Mouse (Mus musculus): ENCODE measurements around the gene Tmem52. TPM values are rescaled to one million over a fixed set of nuclear protein-coding genes. Genes with fewer than 3 reads are reported as not detected.
"Not testable (repeated sequence)": the region's sequence is repeated elsewhere in the genome, so short reads cannot be mapped to it uniquely, and the experiment has no call there.

The Tmem52 gene
- polyA plus RNA-seq, 1 experiment from 2014 or later = 0.14 TPM

- 88% methylated on average over 6 of the region's 6 CpGs for WGBS
- no peaks in the 10 kb centered on the region for H3K36me3 ChIP-seq
- DNase-seq (ENCODE audit: low spot score) = no peak
Observed at GRCm38 (mm10) chr4:155463611-155464010, 5.3 kb upstream of the Tmem52 start.

GRCm38 (mm10) chr4:155464061-155464460, 4.9 kb upstream of the Tmem52 start:
- Histone ChIP-seq H3K36me3 (no peaks in the 10 kb centered on the region), H3K27ac (replicated peaks) (no peak overlapping the region), H3K4me1 (peaks cover 4% of the 10 kb centered on the region), H3K4me3 (no peak overlapping the region), H3K27me3 (ENCODE audit: low read depth, poor library complexity, severe bottlenecking) (peaks cover 24% of the 10 kb centered on the region), H3K9me3 (replicated peaks) (no peaks in the 10 kb centered on the region)
- no peak for DNase-seq (ENCODE audit: low spot score)
- WGBS = 91% methylated on average over 4 of the region's 4 CpGs

More at GRCm38 (mm10) chr4:155463611-155464010, 5.3 kb upstream of the Tmem52 start:
- Histone ChIP-seq H3K4me1 (no peaks in the 10 kb centered on the region), H3K9me3 (replicated peaks) (no peaks in the 10 kb centered on the region), H3K27ac (replicated peaks) (no peak overlapping the region), H3K4me3 (no peak overlapping the region), H3K27me3 (ENCODE audit: low read depth, poor library complexity, severe bottlenecking) (peaks cover 20% of the 10 kb centered on the region)

GRCm38 (mm10) chr4:155465607-155466006, 3.3 kb upstream of the Tmem52 start:
- Histone ChIP-seq H3K27me3 (ENCODE audit: low read depth, poor library complexity, severe bottlenecking) (peaks cover 39% of the 10 kb centered on the region), H3K27ac (replicated peaks) (no peak overlapping the region), H3K4me3 (no peak overlapping the region), H3K4me1 (peaks cover 9% of the 10 kb centered on the region), H3K9me3 (replicated peaks) (no peaks in the 10 kb centered on the region), H3K36me3 (no peaks in the 10 kb centered on the region)
- 87% methylated on average over 6 of the region's 6 CpGs for WGBS
- DNase-seq (ENCODE audit: low spot score) = no peak

GRCm38 (mm10) chr4:155466080-155466479, 2.8 kb upstream of the Tmem52 start:
- peaks cover 41% of the 10 kb centered on the region for H3K27me3 ChIP-seq (ENCODE audit: low read depth, poor library complexity, severe bottlenecking)
- no peak overlapping the region for H3K4me3 ChIP-seq
- 85% methylated on average over 5 of the region's 5 CpGs for WGBS
- H3K36me3 ChIP-seq = no peaks in the 10 kb centered on the region
- H3K27ac ChIP-seq (replicated peaks) = no peak overlapping the region
- H3K9me3 ChIP-seq (replicated peaks) = no peaks in the 10 kb centered on the region
- H3K4me1 ChIP-seq = peaks cover 9% of the 10 kb centered on the region
- DNase-seq (ENCODE audit: low spot score) = no peak

- H3K27ac ChIP-seq (replicated peaks) = no peak overlapping the region
- no peaks in the 10 kb centered on the region for H3K36me3 ChIP-seq
- 87% methylated on average over 13 of the region's 13 CpGs for WGBS
- no peak overlapping the region for H3K4me3 ChIP-seq
- no peaks in the 10 kb centered on the region for H3K9me3 ChIP-seq (replicated peaks)
- DNase-seq (ENCODE audit: low spot score) = no peak
- peaks cover 41% of the 10 kb centered on the region for H3K27me3 ChIP-seq (ENCODE audit: low read depth, poor library complexity, severe bottlenecking)
- H3K4me1 ChIP-seq = peaks cover 9% of the 10 kb centered on the region
Observed at GRCm38 (mm10) chr4:155467237-155468010, 1.5 kb upstream of the Tmem52 start.

- Histone ChIP-seq H3K27ac (replicated peaks) (no peak overlapping the region; the same call in 1 of the 2 replicates), H3K9me3 (replicated peaks) (no peaks in the 10 kb centered on the region), H3K4me1 (peaks cover 9% of the 10 kb centered on the region), H3K27me3 (ENCODE audit: low read depth, poor library complexity, severe bottlenecking) (peaks cover 41% of the 10 kb centered on the region), H3K36me3 (no peaks in the 10 kb centered on the region), H3K4me3 (0 out of 2 replicates have a peak overlapping the region, but pooled peaks have one; percentile 41)
- WGBS = 85% methylated on average over 18 of the region's 18 CpGs
- no peak for DNase-seq (ENCODE audit: low spot score)
Observed at GRCm38 (mm10) chr4:155469590-155470262, 812 bp downstream of the Tmem52 start.

- no peak overlapping the region for H3K27ac ChIP-seq (replicated peaks)
- peaks cover 9% of the 10 kb centered on the region for H3K4me1 ChIP-seq
- WGBS = 88% methylated on average over 16 of the region's 16 CpGs
- no peaks in the 10 kb centered on the region for H3K9me3 ChIP-seq (replicated peaks)
- no peak overlapping the region for H3K4me3 ChIP-seq
- H3K36me3 ChIP-seq = no peaks in the 10 kb centered on the region
- no peak for DNase-seq (ENCODE audit: low spot score)
- peaks cover 41% of the 10 kb centered on the region for H3K27me3 ChIP-seq (ENCODE audit: low read depth, poor library complexity, severe bottlenecking)
Observed at GRCm38 (mm10) chr4:155470263-155470953, 1.5 kb downstream of the Tmem52 start.

GRCm38 (mm10) chr4:155470997-155471396, 2.1 kb downstream of the Tmem52 start:
- Histone ChIP-seq H3K9me3 (replicated peaks) (no peaks in the 10 kb centered on the region), H3K36me3 (no peaks in the 10 kb centered on the region), H3K27ac (replicated peaks) (no peak overlapping the region), H3K4me1 (peaks cover 9% of the 10 kb centered on the region), H3K27me3 (ENCODE audit: low read depth, poor library complexity, severe bottlenecking) (peaks cover 41% of the 10 kb centered on the region), H3K4me3 (no peak overlapping the region)
- DNase-seq (ENCODE audit: low spot score) = no peak
- 88% methylated on average over 7 of the region's 7 CpGs for WGBS

- H3K27me3 ChIP-seq (ENCODE audit: low read depth, poor library complexity, severe bottlenecking) = peaks cover 41% of the 10 kb centered on the region
- H3K27ac ChIP-seq (replicated peaks) = no peak overlapping the region
- H3K4me1 ChIP-seq = peaks cover 9% of the 10 kb centered on the region
- no peak for DNase-seq (ENCODE audit: low spot score)
- H3K4me3 ChIP-seq = no peak overlapping the region
- no peaks in the 10 kb centered on the region for H3K9me3 ChIP-seq (replicated peaks)
- H3K36me3 ChIP-seq = no peaks in the 10 kb centered on the region
- 92% methylated on average over 7 of the region's 7 CpGs for WGBS
Observed at GRCm38 (mm10) chr4:155471406-155471805, 2.5 kb downstream of the Tmem52 start.

GRCm38 (mm10) chr4:155472716-155473290, 3.9 kb downstream of the Tmem52 start:
- WGBS = 88% methylated on average over 3 of the region's 3 CpGs
- Histone ChIP-seq H3K27ac (replicated peaks) (no peak overlapping the region), H3K36me3 (no peaks in the 10 kb centered on the region), H3K9me3 (replicated peaks) (no peaks in the 10 kb centered on the region), H3K4me1 (peaks cover 9% of the 10 kb centered on the region), H3K27me3 (ENCODE audit: low read depth, poor library complexity, severe bottlenecking) (peaks cover 29% of the 10 kb centered on the region), H3K4me3 (no peak overlapping the region)
- DNase-seq (ENCODE audit: low spot score) = no peak

- no peaks in the 10 kb centered on the region for H3K9me3 ChIP-seq (replicated peaks)
- no peaks in the 10 kb centered on the region for H3K36me3 ChIP-seq
- no peak overlapping the region for H3K4me3 ChIP-seq
- H3K4me1 ChIP-seq = peaks cover 9% of the 10 kb centered on the region
- H3K27me3 ChIP-seq (ENCODE audit: low read depth, poor library complexity, severe bottlenecking) = peaks cover 24% of the 10 kb centered on the region
- DNase-seq (ENCODE audit: low spot score) = no peak
- WGBS = 72% methylated on average over 5 of the region's 5 CpGs
- H3K27ac ChIP-seq (replicated peaks) = no peak overlapping the region
Observed at GRCm38 (mm10) chr4:155473319-155473718, 4.4 kb downstream of the Tmem52 start.

- DNase-seq (ENCODE audit: low spot score); H3K4me1 ChIP-seq; H3K36me3 ChIP-seq; H3K4me3 ChIP-seq; H3K9me3 ChIP-seq (replicated peaks); H3K27ac ChIP-seq (replicated peaks): not testable (repeated sequence)
- H3K27me3 ChIP-seq (ENCODE audit: low read depth, poor library complexity, severe bottlenecking) = peaks cover 20% of the 10 kb centered on the region
- 68% methylated on average over 2 of the region's 2 CpGs for WGBS
Observed at GRCm38 (mm10) chr4:155473796-155474195, 4.9 kb downstream of the Tmem52 start.

Data from midbrain, embryonic 10.5 days (tissue).